Mouse (Mus musculus): ENCODE data around the gene Evi2a.

GRCm38 (mm10) chr11:79552622-79553021, 22.2 kb upstream of the Evi2a start:
- TF ChIP-seq CTCF (IDR thresholded peaks at IDR 0.05; ENCODE audit: extremely low read depth, insufficient read depth, low read length) = no peak
- no peak for TF ChIP-seq POLR2A (IDR thresholded peaks at IDR 0.05; ENCODE audit: extremely low read depth, insufficient read depth, low read length)
